Mouse (Mus musculus): Measurements from ENCODE around the gene Noct. TPM values are rescaled to one million over a fixed set of nuclear protein-coding genes. Genes with fewer than 3 reads are reported as not detected.

The Noct gene
- total and polyA plus RNA-seq, 3 experiments: 8.7 to 13.8 (median 12.0) TPM

DNA sequence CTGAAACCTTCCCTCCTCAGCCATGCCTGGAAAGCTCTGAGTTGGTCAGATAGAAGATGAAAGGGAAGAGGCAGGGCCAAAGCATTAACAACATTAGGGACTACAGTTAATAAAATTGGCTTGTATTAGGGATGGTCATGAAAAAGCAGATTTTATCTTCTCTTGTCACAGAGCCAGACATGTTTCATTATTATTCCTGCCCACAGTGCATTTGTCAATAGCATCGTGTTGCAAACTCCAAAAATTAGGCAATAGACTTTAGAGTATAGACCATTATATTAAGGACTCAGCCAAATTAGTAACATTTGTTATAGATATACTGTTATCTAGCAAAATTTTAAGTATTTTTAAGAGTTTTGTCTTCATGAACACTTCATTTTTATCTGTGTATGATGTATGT lies 72.5 kb downstream of the Noct start:
- TF ChIP-seq CHD1 (IDR thresholded peaks at IDR 0.05; ENCODE audit: low read depth, low read length) (no peak), PAX5 (IDR thresholded peaks at IDR 0.05; ENCODE audit: low read length) (no peak), MAX (IDR thresholded peaks at IDR 0.05; ENCODE audit: low read length) (no peak), RAD21 (IDR thresholded peaks at IDR 0.05; ENCODE audit: low read depth, low read length) (no peak), POLR2AphosphoS2 (IDR thresholded peaks at IDR 0.05; ENCODE audit: low read depth, low read length) (no peak), TCF12 (IDR thresholded peaks at IDR 0.05; ENCODE audit: low read depth, low read length) (no peak), JUND (conservative IDR thresholded peaks at IDR 0.05; ENCODE audit: low read depth, low read length) (no peak), SIN3A (IDR thresholded peaks at IDR 0.05; ENCODE audit: low read length) (no peak), HCFC1 (IDR thresholded peaks at IDR 0.05; ENCODE audit: low read depth, low read length) (no peak)
- in situ Hi-C loops (cut with MboI; ENCODE audit: low pct_ligation_motif_present, low pct_unique_long_range_greater_than_20kb, low sequenced_read_pairs): no loop called here
- no peaks in the 10 kb centered on the region for H3K4me1 ChIP-seq (ENCODE audit: control insufficient read depth in 1 of 2, insufficient read depth in 2 of 2)
- no peaks in the 10 kb centered on the region for H3K9me3 ChIP-seq (replicated peaks; ENCODE audit: low read length)
- H3K4me2 ChIP-seq (ENCODE audit: insufficient read depth, low read depth, poor library complexity, severe bottlenecking): no peak overlapping the region
- no peaks in the 10 kb centered on the region for H3K27me3 ChIP-seq (replicated peaks)
- no peak for DNase-seq (ENCODE audit: extremely low read depth)
- no peak overlapping the region for H3K9ac ChIP-seq (ENCODE audit: insufficient read depth, low read depth)
- no peak overlapping the region for H3K4me3 ChIP-seq (replicated peaks in 1 of 3; ENCODE audit: low read depth in 2 of 3, low read length in 2 of 3, poor library complexity in 1 of 3)
- peaks cover 2 to 6% of the 10 kb centered on the region in 2 experiments for H3K36me3 ChIP-seq (replicated peaks in 1 of 2; ENCODE audit: control insufficient read depth in 1 of 2, insufficient read depth in 1 of 2, low read length in 1 of 2)
- H3K27ac ChIP-seq (ENCODE audit: insufficient read depth, low read depth): no peak overlapping the region
- H3K79me2 ChIP-seq (replicated peaks; ENCODE audit: control insufficient read depth, extremely low read depth, insufficient read depth, poor library complexity, severe bottlenecking): no peaks in the 10 kb centered on the region
- dilution Hi-C loops (cut with MboI; ENCODE audit: extremely low pct_ligation_motif_present, extremely low pct_unique_long_range_greater_than_20kb, low sequenced_read_pairs): no loop called here

Other genes starting within 250 kb of the Noct start
- gene Elf2, start 116.2 kb downstream of the Noct start, total RNA-seq (2012; rRNA removed): 30.5 and 31.2 TPM in 2 replicates
- 41.2 and 42.8 TPM in 2 replicates for gene Elf2, start 116.2 kb downstream of the Noct start, total RNA-seq (2014; rRNA removed)
- 30.1 and 32.2 TPM in 2 replicates for gene Elf2, start 116.2 kb downstream of the Noct start, polyA plus RNA-seq (2012; ENCODE audit: insufficient read length, low read depth)
- not detected in 2 replicates for gene Mgarp, start 172.3 kb downstream of the Noct start, total RNA-seq (2012; rRNA removed)
- gene Mgarp, start 172.3 kb downstream of the Noct start, total RNA-seq (2014; rRNA removed): not detected in 2 replicates
- gene Mgarp, start 172.3 kb downstream of the Noct start, polyA plus RNA-seq (2012; ENCODE audit: insufficient read length, low read depth): 0.23 TPM in 1 of 2 replicates, not detected in the other
- gene Ndufc1, start 184.5 kb downstream of the Noct start, total RNA-seq (2012; rRNA removed): 213 and 233 TPM in 2 replicates
- gene Ndufc1, start 184.5 kb downstream of the Noct start, total RNA-seq (2014; rRNA removed): 206 and 234 TPM in 2 replicates
- 109 and 159 TPM in 2 replicates for gene Ndufc1, start 184.5 kb downstream of the Noct start, polyA plus RNA-seq (2012; ENCODE audit: insufficient read length, low read depth)
- gene Naa15, start 190.7 kb downstream of the Noct start, total RNA-seq (2012; rRNA removed): 27.6 and 34.1 TPM in 2 replicates
- gene Naa15, start 190.7 kb downstream of the Noct start, total RNA-seq (2014; rRNA removed): 59.0 and 59.9 TPM in 2 replicates
- 85.8 and 95.3 TPM in 2 replicates for gene Naa15, start 190.7 kb downstream of the Noct start, polyA plus RNA-seq (2012; ENCODE audit: insufficient read length, low read depth)

Data from CH12.LX (cell line).